In the genomic region with DNA sequence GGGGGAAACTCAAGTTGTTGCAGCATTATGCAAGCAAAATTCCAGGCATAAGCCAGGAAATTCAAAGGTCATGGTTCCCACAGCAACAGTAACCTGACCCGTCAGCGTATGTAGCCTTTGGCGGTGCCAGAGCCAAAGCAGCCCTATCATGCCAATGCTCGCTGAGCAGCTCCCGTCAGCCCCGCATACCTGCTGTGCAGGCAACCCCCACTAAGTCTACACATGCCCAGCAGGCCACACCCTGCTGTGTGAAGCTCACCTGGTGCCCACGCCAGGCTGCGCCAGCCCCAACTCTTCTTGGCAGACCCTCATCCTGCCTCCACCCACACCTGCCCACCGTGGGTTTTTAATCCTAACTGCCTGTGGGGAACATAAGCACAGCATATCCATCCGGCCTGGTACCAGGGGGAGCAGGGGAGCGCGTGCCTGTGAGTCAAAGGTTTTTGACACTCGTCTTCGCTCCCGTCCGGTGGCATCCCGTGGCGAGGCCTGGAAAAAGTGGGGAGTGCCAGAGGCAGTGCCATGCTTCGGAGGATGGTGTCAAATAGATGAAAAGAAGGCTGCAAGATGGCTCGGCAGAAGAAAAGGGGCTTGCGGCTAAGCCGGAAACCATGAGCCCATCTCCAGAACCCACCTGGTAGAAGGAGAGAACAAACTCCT, we compare ENCODE assay signal across 8 mouse cellular contexts. TPM values are rescaled to one million over a fixed set of nuclear protein-coding genes. Genes with fewer than 3 reads are reported as not detected.
DNase-seq lines count a peak whose midpoint lies in the region; ATAC-seq lines count a peak whose summit lies in the region.

No protein-coding gene starts in this region.

- H3K9me3 ChIP-seq in forebrain, embryonic 10.5 days, result peaks cover 9% of the 10 kb centered on the region; the same call in 1 of the 2 replicates
- H3K9me3 ChIP-seq in forebrain, embryonic 16.5 days (ENCODE audit: control insufficient read depth, low read length), result no peaks in the 10 kb centered on the region

- peak overlapping the region; percentile 44 for H3K27ac ChIP-seq in forebrain, embryonic 10.5 days
- H3K27ac ChIP-seq in forebrain, embryonic 16.5 days (ENCODE audit: low read length), result no peak overlapping the region

- no peak overlapping the region for H3K9ac ChIP-seq in forebrain, embryonic 16.5 days (replicated peaks; ENCODE audit: low read depth, low read length)

- H3K4me1 ChIP-seq in forebrain, embryonic 10.5 days, result peaks cover 45% of the 10 kb centered on the region
- H3K4me1 ChIP-seq in forebrain, embryonic 16.5 days (replicated peaks; ENCODE audit: control insufficient read depth, insufficient read depth, low read length), result peaks cover 6% of the 10 kb centered on the region; the same call in 1 of the 2 replicates

- no peak for ATAC-seq in forebrain, embryonic 16.5 days
- no peak for ATAC-seq in megakaryocyte-erythroid progenitor cell, adult 5-6 weeks (replicated peaks; ENCODE audit: low FRiP score, low TSS enrichment, poor library complexity, severe bottlenecking)

- H3K36me3 ChIP-seq in forebrain, embryonic 10.5 days (replicated peaks), result peaks cover 31% of the 10 kb centered on the region
- no peaks in the 10 kb centered on the region for H3K36me3 ChIP-seq in forebrain, embryonic 16.5 days (ENCODE audit: control insufficient read depth, insufficient read depth)

- H3K4me2 ChIP-seq in forebrain, embryonic 16.5 days (ENCODE audit: low read length), result no peak overlapping the region

- 76% methylated on average over 22 of the region's 22 CpGs for WGBS in forebrain, embryonic 10.5 days
- 81% methylated on average over 22 of the region's 22 CpGs for WGBS in forebrain, embryonic 16.5 days

- DNase-seq in forebrain, embryonic 10.5 days (ENCODE audit: extremely low spot score, low spot score), result peak; percentile 34
- peak; percentile 76 for DNase-seq in adrenal gland, adult 2 months
- peak; percentile 58 for DNase-seq in fat pad, adult 2 months (ENCODE audit: extremely low read depth, low read depth, low spot score)
- DNase-seq in kidney, adult 18-20 months, result peak; percentile 78
- DNase-seq in lung, postnatal 10 days, result peak; percentile 65
- no peak for DNase-seq in layer of hippocampus, postnatal 36 days

- no peaks in the 10 kb centered on the region for H3K27me3 ChIP-seq in forebrain, embryonic 10.5 days (ENCODE audit: poor library complexity, severe bottlenecking)
- H3K27me3 ChIP-seq in forebrain, embryonic 16.5 days (replicated peaks; ENCODE audit: control insufficient read depth, insufficient read depth, low read length), result no peaks in the 10 kb centered on the region

- no peak overlapping the region for H3K4me3 ChIP-seq in forebrain, embryonic 10.5 days
- H3K4me3 ChIP-seq in forebrain, embryonic 16.5 days (replicated peaks; ENCODE audit: low read length), result no peak overlapping the region

RNA-seq across cellular contexts. Expression of a gene that starts 43.1 kb away (rescaled TPM):
- 8.4 and 9.0 TPM in 2 replicates for polyA plus RNA-seq in forebrain, embryonic 10.5 days (2016; fragmentation: Nextera tagmentation; extraction: Ambion mirVana)
- polyA plus RNA-seq in forebrain, embryonic 16.5 days (2015; fragmentation: Nextera tagmentation; extraction: Ambion mirVana), result 27.1 and 35.5 TPM in 2 replicates
- total RNA-seq in adrenal gland, adult 2 months (2021), result 10 to 100 TPM; 34.0 to 44.3 TPM
- 17.5 and 19.9 TPM in 2 replicates for polyA plus RNA-seq in adrenal gland, adult 2 months (2012; rRNA removed)
- 100 to 1,000 TPM in 1 of 2 experiments, 10 to 100 TPM in 1; 88.3 to 103 TPM for total RNA-seq in layer of hippocampus, postnatal 36 days (2021)
- total RNA-seq in megakaryocyte-erythroid progenitor cell, adult 5-6 weeks (2014; fragmentation: Nextera tagmentation), result 77.2 and 89.3 TPM in 2 replicates
- total RNA-seq in megakaryocyte-erythroid progenitor cell, adult 5-6 weeks (2017), result 23.6 and 26.4 TPM in 2 replicates

Comparison
In these comparisons a context has a peak if more than half of its experiments do, and no peak if none do; other contexts are left out.
1. DNase-seq: peak in forebrain, embryonic 10.5 days (single experiment), adrenal gland, adult 2 months (single experiment), fat pad, adult 2 months (single experiment), kidney, adult 18-20 months (single experiment) and lung, postnatal 10 days (single experiment); none in layer of hippocampus, postnatal 36 days (0 of 2).